Mouse (Mus musculus) ES-E14 (cell line): ENCODE measurements around the gene Arhgap24.

ENCODE experiments used
- CHD2 ChIP-seq: IDR thresholded peaks from 2 replicates; pipeline ENCODE4 v1.6.1; 2014; ENCODE audit warnings: mild to moderate bottlenecking, low read depth, low read length, inconsistent platforms
- HCFC1 ChIP-seq: IDR thresholded peaks from 2 replicates; pipeline ENCODE4 v1.6.1; 2012; ENCODE audit warnings: low read length, inconsistent platforms, borderline replicate concordance; ENCODE audit not compliant: insufficient read depth
- MAFK ChIP-seq: IDR thresholded peaks from 2 replicates; pipeline ENCODE4 v1.6.1; 2014; ENCODE audit warnings: mild to moderate bottlenecking, low read depth, low read length, inconsistent platforms; ENCODE audit not compliant: insufficient read depth
- ZC3H11A ChIP-seq: IDR thresholded peaks from 2 replicates; pipeline ENCODE4 v1.6.1; 2012; ENCODE audit warnings: low read depth, mild to moderate bottlenecking, inconsistent platforms, low read length, borderline replicate concordance
- ZNF384 ChIP-seq: IDR thresholded peaks from 2 replicates; pipeline ENCODE4 v1.6.1; 2012; ENCODE audit warnings: low read depth, low read length, inconsistent platforms

GRCm38 (mm10) chr5:102453324-102453723 is 27.9 kb upstream of the Arhgap24 start:
- TF ChIP-seq CHD2 (no peak), ZC3H11A (no peak), ZNF384 (no peak), MAFK (no peak), HCFC1 (no peak)
